Mouse (Mus musculus) stomach, postnatal 0 days (tissue): ENCODE results near the gene Rnf167. TPM values are rescaled to one million over a fixed set of nuclear protein-coding genes. Genes with fewer than 3 reads are reported as not detected.

Source experiments
- ATAC-seq: fragments of 200-750 bp; cut with Nextera tagmentation; 2 replicates; pipeline ENCODE4 v1.8.0; 2017; ENCODE audit not compliant: low FRiP score, low TSS enrichment
- DNase-seq: peaks from one replicate; pipeline ENCODE4 v3.0.0-alpha.2; 2016; ENCODE audit warnings: low spot score
- H3K27ac ChIP-seq: fragments of 300-500 bp; sonication (generic); replicated peaks from 2 replicates; pipeline ENCODE4 v1.5.1; 2014; ENCODE audit warnings: mild to moderate bottlenecking, control low read depth
- H3K27me3 ChIP-seq: fragments of 300-500 bp; sonication (generic); 2 replicates; pipeline ENCODE4 v1.6.1; 2014; ENCODE audit warnings: low read length; ENCODE audit not compliant: control insufficient read depth, insufficient read depth
- H3K36me3 ChIP-seq: fragments of 300-500 bp; sonication (generic); 2 replicates; pipeline ENCODE4 v1.6.1; 2014; ENCODE audit warnings: low read length, mixed read lengths; ENCODE audit not compliant: control insufficient read depth, insufficient read depth
- H3K4me1 ChIP-seq: fragments of 300-500 bp; sonication (generic); replicated peaks from 2 replicates; pipeline ENCODE4 v1.6.1; 2014; ENCODE audit warnings: antibody characterized with exemption; ENCODE audit not compliant: control insufficient read depth, insufficient read depth
- H3K4me2 ChIP-seq: fragments of 300-500 bp; sonication (generic); replicated peaks from 2 replicates; pipeline ENCODE4 v1.6.1; 2014; ENCODE audit warnings: low read depth, mild to moderate bottlenecking, control low read depth, moderate library complexity
- H3K4me3 ChIP-seq: fragments of 300-500 bp; sonication (generic); 2 replicates; pipeline ENCODE4 v1.5.1; 2014; ENCODE audit warnings: low read depth, low read length, control low read depth
- H3K9ac ChIP-seq: fragments of 300-500 bp; sonication (generic); 2 replicates; pipeline ENCODE4 v1.6.1; 2014; ENCODE audit warnings: mild to moderate bottlenecking, low read length, control low read depth, mixed read lengths
- H3K9me3 ChIP-seq: fragments of 300-500 bp; sonication (generic); 2 replicates; pipeline ENCODE4 v1.6.1; 2016; ENCODE audit warnings: low read length; ENCODE audit not compliant: control insufficient read depth
- CTCF ChIP-seq: IDR thresholded peaks from 2 replicates; pipeline ENCODE4 v1.5.1; 2016; ENCODE audit warnings: antibody characterized with exemption, low read depth, mild to moderate bottlenecking, moderate library complexity
- EP300 ChIP-seq: optimal IDR thresholded peaks from 2 replicates; pipeline ENCODE3; 2016; ENCODE audit warnings: antibody characterized with exemption
- WGBS: fragments of 180-500 bp; shearing (Covaris S2); extraction: QIAGEN DNeasy Blood & Tissue Kit; methylation state at CpG from one replicate; pipeline ENCODE4 v1.1.7; 2014; 5-methylcytosine and 5-hydroxymethylcytosine counted together
- polyA plus RNA-seq: library from polyadenylated mRNA; unstranded; fragments of >200 nt; fragmentation: Nextera tagmentation; extraction: Ambion mirVana; gene quantifications from 2 replicates; pipeline ENCODE4 v1.2.1, GENCODE M21; 2015

Gene Rnf167
- polyA plus RNA-seq, 1 experiment from 2014 or later = 62.8 TPM

DNA sequence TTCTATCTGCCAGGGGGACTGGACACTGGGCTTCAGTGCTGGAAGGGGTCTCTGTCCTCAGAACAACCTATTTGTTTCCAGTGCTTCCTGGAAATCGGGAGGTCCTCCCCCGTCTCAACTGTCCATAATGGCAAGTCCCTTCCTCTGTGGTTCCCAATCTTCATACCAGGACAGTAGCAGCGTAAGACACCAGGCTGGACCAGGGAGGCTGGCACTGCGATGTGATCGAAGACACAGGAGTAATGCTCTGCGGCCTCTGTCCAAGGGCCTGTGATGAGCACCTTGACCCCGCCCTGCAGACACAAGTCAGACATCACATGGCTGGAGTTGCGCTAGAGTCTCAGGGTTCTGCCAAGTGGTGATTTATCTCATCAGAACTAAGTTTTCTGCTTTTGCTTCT is 32.3 kb downstream of the Rnf167 start:
- no peak for DNase-seq
- Histone ChIP-seq H3K4me3 (no peak overlapping the region), H3K36me3 (peaks cover 20% of the 10 kb centered on the region), H3K9ac (no peak overlapping the region), H3K4me1 (no peaks in the 10 kb centered on the region), H3K9me3 (no peaks in the 10 kb centered on the region), H3K4me2 (no peak overlapping the region), H3K27ac (no peak overlapping the region), H3K27me3 (no peaks in the 10 kb centered on the region)
- no peak for ATAC-seq
- TF ChIP-seq CTCF (no peak), EP300 (no peak)
- WGBS = 94% methylated on average over 8 of the region's 8 CpGs

DNA sequence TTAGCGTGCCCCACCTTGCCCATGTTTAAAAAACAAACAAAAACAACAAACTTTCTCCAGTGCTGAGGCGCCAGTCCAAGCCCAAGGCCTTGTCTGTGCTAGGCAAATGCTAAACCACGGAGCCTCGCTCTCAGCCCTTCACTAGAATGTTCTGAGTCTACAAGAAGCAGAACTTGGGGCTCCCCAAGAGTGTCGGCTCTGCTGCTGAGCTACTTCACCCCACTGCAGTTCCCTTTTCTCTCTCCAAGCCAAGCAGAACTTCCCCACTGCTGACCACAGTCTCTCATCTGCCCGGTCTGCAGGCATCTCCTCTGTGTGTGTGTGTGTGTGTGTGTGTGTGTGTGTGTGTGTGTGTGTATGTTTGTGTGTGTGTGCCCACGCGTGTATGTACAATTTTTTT is 32.9 kb downstream of the Rnf167 start:
- DNase-seq (no peak), ATAC-seq (no peak)
- TF ChIP-seq EP300 (no peak), CTCF (no peak)
- Histone ChIP-seq H3K4me1 (no peaks in the 10 kb centered on the region), H3K9me3 (no peaks in the 10 kb centered on the region), H3K36me3 (peaks cover 24% of the 10 kb centered on the region), H3K27ac (no peak overlapping the region), H3K4me3 (no peak overlapping the region), H3K9ac (no peak overlapping the region), H3K4me2 (no peak overlapping the region), H3K27me3 (no peaks in the 10 kb centered on the region)
- 93% methylated on average over 8 of the region's 8 CpGs for whole genome bisulfite sequencing

DNA sequence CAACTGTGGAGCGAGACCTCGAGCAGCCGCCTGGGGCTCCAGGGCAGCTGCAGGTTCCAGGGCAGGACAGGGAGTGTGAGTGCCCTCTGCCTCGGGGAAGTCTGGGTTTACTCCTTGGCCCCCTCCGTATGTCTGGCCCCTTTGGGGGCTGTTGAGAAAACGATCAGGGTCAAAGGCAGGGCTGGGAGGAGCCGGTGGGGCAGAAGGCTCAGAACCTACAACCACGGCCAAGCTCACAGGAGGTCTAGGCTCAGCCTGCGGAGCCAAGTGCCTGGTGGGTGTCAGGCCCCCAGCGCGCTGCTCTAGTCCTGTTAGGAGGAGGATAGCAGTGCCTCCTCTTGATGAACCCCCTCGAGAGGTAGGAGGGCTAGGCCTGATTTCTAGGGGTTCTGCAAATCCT is 34.1 kb downstream of the Rnf167 start:
- ATAC-seq (no peak), DNase-seq (no peak)
- Histone ChIP-seq H3K27me3 (no peaks in the 10 kb centered on the region), H3K36me3 (peaks cover 24% of the 10 kb centered on the region), H3K9ac (no peak overlapping the region), H3K27ac (no peak overlapping the region), H3K4me2 (no peak overlapping the region), H3K9me3 (no peaks in the 10 kb centered on the region), H3K4me1 (no peaks in the 10 kb centered on the region), H3K4me3 (no peak overlapping the region)
- WGBS = 67% methylated on average over 12 of the region's 12 CpGs
- TF ChIP-seq CTCF = no peak
- TF ChIP-seq EP300 = no peak

DNA sequence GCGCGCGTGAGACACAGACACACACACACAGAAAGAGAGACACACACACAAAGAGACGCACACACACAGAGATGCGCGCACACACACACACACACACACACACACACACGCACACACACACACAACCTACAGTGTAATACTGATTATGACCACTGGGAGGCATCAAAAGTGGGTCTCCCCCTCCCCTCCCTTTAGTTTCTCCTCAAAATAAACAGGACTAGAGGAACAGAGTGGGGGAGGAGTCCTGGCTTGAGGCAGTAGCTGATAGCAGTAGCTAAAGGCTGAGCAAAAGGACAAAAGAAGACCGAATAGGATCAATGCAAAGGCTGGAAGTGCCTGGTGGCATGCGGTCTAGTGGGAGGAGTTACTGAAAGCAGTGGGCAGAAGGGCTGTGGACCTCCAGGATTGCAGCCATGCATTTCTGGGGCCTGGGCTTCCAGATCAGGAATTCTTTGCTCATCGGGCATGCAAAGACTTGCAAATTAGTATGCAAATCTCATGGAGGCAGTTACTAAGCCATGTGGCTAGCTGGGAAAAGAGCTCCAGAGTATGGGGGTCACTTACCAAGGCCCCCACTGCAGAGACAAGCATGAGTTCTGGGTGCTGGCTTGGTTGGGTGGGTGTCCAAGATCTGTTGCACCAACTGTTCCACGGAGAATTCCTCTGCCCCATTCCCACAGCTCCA is 35.0 kb downstream of the Rnf167 start:
- no peak overlapping the region for H3K4me2 ChIP-seq
- H3K27me3 ChIP-seq = no peaks in the 10 kb centered on the region
- H3K9me3 ChIP-seq = no peaks in the 10 kb centered on the region
- WGBS = 32% methylated on average over 11 of the region's 11 CpGs
- no peak overlapping the region for H3K27ac ChIP-seq
- H3K36me3 ChIP-seq = peaks cover 21% of the 10 kb centered on the region; the same call in 1 of the 2 replicates
- peak; percentile 51 for DNase-seq
- ATAC-seq = peak; percentile 70
- no peak overlapping the region for H3K9ac ChIP-seq
- H3K4me1 ChIP-seq = no peaks in the 10 kb centered on the region
- H3K4me3 ChIP-seq = no peak overlapping the region
- TF ChIP-seq CTCF (peak; percentile 87), EP300 (no peak)

DNA sequence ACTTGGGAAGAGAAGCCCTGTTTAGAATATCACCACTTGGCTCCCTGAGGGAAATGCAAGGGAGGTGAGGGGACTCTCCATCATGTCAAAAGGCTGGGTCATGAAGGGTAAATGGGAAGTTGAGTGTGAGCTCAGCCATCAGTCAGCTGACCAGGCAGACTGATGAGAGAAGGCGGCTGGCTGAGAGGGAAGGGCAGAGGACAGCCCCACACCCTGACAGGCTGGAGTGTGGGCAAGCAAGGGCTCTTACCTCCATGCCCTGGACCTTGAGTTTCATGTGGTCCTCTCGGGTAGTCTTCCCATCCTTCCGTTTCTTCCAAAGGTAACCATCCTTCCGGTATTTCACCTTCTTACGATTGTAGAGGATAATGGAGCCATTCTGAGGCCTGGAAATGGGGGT is 36.6 kb downstream of the Rnf167 start:
- no peak overlapping the region for H3K4me3 ChIP-seq
- H3K36me3 ChIP-seq = peaks cover 21% of the 10 kb centered on the region; the same call in 1 of the 2 replicates
- no peak for TF ChIP-seq CTCF
- no peak for TF ChIP-seq EP300
- no peak overlapping the region for H3K9ac ChIP-seq
- H3K9me3 ChIP-seq = no peaks in the 10 kb centered on the region
- H3K27me3 ChIP-seq = no peaks in the 10 kb centered on the region
- no peak overlapping the region for H3K4me2 ChIP-seq
- ATAC-seq (no peak), DNase-seq (no peak)
- no peak overlapping the region for H3K27ac ChIP-seq
- WGBS = 82% methylated on average over 5 of the region's 5 CpGs
- 0 out of 2 replicates have a peak, but pooled peaks cover 4% of the 10 kb centered on the region for H3K4me1 ChIP-seq

DNA sequence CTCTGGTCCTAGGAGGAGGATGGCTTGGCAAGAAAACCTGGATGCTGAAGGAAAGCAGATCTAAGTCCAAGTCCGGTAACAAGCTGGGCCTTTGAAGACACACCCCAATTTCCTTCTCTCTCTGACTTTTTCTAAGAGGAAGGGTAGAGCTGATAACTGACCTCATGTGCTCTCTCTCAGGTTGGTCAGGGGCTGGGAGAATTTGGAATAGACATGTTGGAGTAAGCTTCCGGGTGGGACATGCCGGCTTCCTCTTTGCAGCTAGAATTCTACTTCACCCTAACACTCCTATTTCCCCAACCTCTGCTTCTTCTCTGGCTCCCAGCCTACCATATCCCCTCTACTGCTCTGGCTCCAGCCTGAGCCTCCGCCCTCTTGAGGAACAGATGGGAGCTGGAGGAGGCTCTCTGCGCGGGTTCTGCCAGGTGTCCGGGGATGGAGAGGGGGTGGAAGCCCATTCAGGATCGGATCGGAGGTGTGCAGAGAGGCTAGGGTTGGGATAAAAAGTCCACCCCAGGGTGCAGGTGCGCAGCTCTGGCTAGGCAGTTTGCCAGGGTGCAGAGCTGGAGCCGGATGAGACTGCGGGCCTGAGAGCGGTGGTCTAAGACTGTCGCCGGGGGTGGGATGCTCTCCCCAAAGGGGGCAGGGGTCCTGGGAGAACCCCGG is 40.0 kb downstream of the Rnf167 start:
- Histone ChIP-seq H3K4me2 (peak overlapping the region; percentile 94), H3K9me3 (no peaks in the 10 kb centered on the region), H3K9ac (peak overlapping the region; percentile 87), H3K27ac (peak overlapping the region; percentile 95), H3K36me3 (peaks cover 11% of the 10 kb centered on the region; the same call in 1 of the 2 replicates), H3K4me3 (peak overlapping the region; percentile 85), H3K4me1 (0 out of 2 replicates have a peak, but pooled peaks cover 4% of the 10 kb centered on the region), H3K27me3 (no peaks in the 10 kb centered on the region)
- 2% methylated on average over 16 of the region's 16 CpGs for WGBS
- TF ChIP-seq EP300 (no peak), CTCF (peak; percentile 47)
- DNase-seq (peak; percentile 45), ATAC-seq (peak; percentile 46)
